Mouse (Mus musculus): Measurements from ENCODE around the gene Skida1. TPM values are rescaled to one million over a fixed set of nuclear protein-coding genes. Genes with fewer than 3 reads are reported as not detected.
A peak's percentile ranks its signal among the peaks of the same experiment; 100 is the strongest.
"Not testable (repeated sequence)": the region's sequence is repeated elsewhere in the genome, so short reads cannot be mapped to it uniquely, and the experiment has no call there.

The Skida1 gene
- 0.24 and 0.29 TPM in 2 replicates for polyA plus RNA-seq (2012; rRNA removed)

GRCm38 (mm10) chr2:18048453-18049075, at the start of gene Skida1:
TSS of gene Skida1 (minus strand) at chr2:18049051.
- 5% methylated on average over 17 of the region's 17 CpGs for WGBS
- no peak for DNase-seq (ENCODE audit: low read depth, low spot score)

- 22% methylated on average over 2 of the region's 2 CpGs for WGBS
Observed at GRCm38 (mm10) chr2:18095804-18096203, 47.0 kb upstream of the Skida1 start.

GRCm38 (mm10) chr2:18094319-18094718, 45.5 kb upstream of the Skida1 start:
- DNase-seq (ENCODE audit: low read depth, low spot score), result no peak

More at GRCm38 (mm10) chr2:18095804-18096203, 47.0 kb upstream of the Skida1 start:
- no peak for DNase-seq (ENCODE audit: low read depth, low spot score)

- 86% methylated on average over 1 of the region's 1 CpGs for WGBS
- DNase-seq (ENCODE audit: low read depth, low spot score), result no peak
Observed at GRCm38 (mm10) chr2:18093858-18094257, 45.0 kb upstream of the Skida1 start.

- WGBS, result 83% methylated on average over 3 of the region's 3 CpGs
- DNase-seq (ENCODE audit: low read depth, low spot score), result not testable (repeated sequence)
Observed at GRCm38 (mm10) chr2:18087695-18088094, 38.8 kb upstream of the Skida1 start.

GRCm38 (mm10) chr2:18080182-18080860, 31.5 kb upstream of the Skida1 start:
- whole genome bisulfite sequencing, result 82% methylated on average over 2 of the region's 2 CpGs
- DNase-seq (ENCODE audit: low read depth, low spot score), result no peak

GRCm38 (mm10) chr2:18071947-18072346, 23.1 kb upstream of the Skida1 start:
- DNase-seq (ENCODE audit: low read depth, low spot score), result no peak
- 56% methylated on average over 2 of the region's 2 CpGs for WGBS

GRCm38 (mm10) chr2:18068071-18068796, 19.4 kb upstream of the Skida1 start:
- DNase-seq (ENCODE audit: low read depth, low spot score), result no peak
- 90% methylated on average over 4 of the region's 4 CpGs for WGBS

- no peak for DNase-seq (ENCODE audit: low read depth, low spot score)
Observed at GRCm38 (mm10) chr2:18066436-18066835, 17.6 kb upstream of the Skida1 start.

GRCm38 (mm10) chr2:18065708-18066030, 16.8 kb upstream of the Skida1 start:
- no peak for DNase-seq (ENCODE audit: low read depth, low spot score)
- WGBS, result 7% methylated on average over 6 of the region's 6 CpGs

GRCm38 (mm10) chr2:18064941-18065707, 16.3 kb upstream of the Skida1 start:
- WGBS, result 1% methylated on average over 68 of the region's 85 CpGs
- no peak for DNase-seq (ENCODE audit: low read depth, low spot score)

GRCm38 (mm10) chr2:18064356-18064858, 15.6 kb upstream of the Skida1 start:
- WGBS, result under 1% methylated on average over 57 of the region's 58 CpGs
- peak; percentile 60 for DNase-seq (ENCODE audit: low read depth, low spot score)

GRCm38 (mm10) chr2:18063763-18064251, 15.0 kb upstream of the Skida1 start:
- DNase-seq (ENCODE audit: low read depth, low spot score), result no peak

GRCm38 (mm10) chr2:18060396-18060795, 11.5 kb upstream of the Skida1 start:
- DNase-seq (ENCODE audit: low read depth, low spot score), result no peak
- WGBS, result 97% methylated on average over 1 of the region's 1 CpGs

More at GRCm38 (mm10) chr2:18063763-18064251, 15.0 kb upstream of the Skida1 start:
- WGBS, result 1% methylated on average over 18 of the region's 18 CpGs

- WGBS, result 95% methylated on average over 1 of the region's 1 CpGs
- DNase-seq (ENCODE audit: low read depth, low spot score), result no peak
Observed at GRCm38 (mm10) chr2:18059891-18060290, 11.0 kb upstream of the Skida1 start.

GRCm38 (mm10) chr2:18059063-18059462, 10.2 kb upstream of the Skida1 start:
- WGBS, result 81% methylated on average over 2 of the region's 2 CpGs
- no peak for DNase-seq (ENCODE audit: low read depth, low spot score)

GRCm38 (mm10) chr2:18058146-18058708, 9.4 kb upstream of the Skida1 start:
- DNase-seq (ENCODE audit: low read depth, low spot score), result no peak
- 40% methylated on average over 9 of the region's 9 CpGs for WGBS

- under 1% methylated on average over 48 of the region's 48 CpGs for WGBS
- DNase-seq (ENCODE audit: low read depth, low spot score), result no peak
Observed at GRCm38 (mm10) chr2:18057336-18058145, 8.7 kb upstream of the Skida1 start.

Measured in large intestine, adult 2 months (tissue).